Mouse (Mus musculus) limb, embryonic 14.5 days (tissue): Measurements from ENCODE around the gene Stoml3. TPM values are rescaled to one million over a fixed set of nuclear protein-coding genes. Genes with fewer than 3 reads are reported as not detected.

Source experiments
- ATAC-seq: fragments of 200-750 bp; cut with Nextera tagmentation; 2 replicates; pipeline ENCODE4 v1.8.0; 2017; ENCODE audit warnings: low read depth, moderate number of reproducible peaks, moderate TSS enrichment; ENCODE audit not compliant: low FRiP score
- DNase-seq: peaks from one replicate; pipeline ENCODE4 v3.0.0-alpha.2; 2015; ENCODE audit warnings: low spot score
- H3K27ac ChIP-seq: fragments of 300-500 bp; sonication (generic); replicated peaks from 2 replicates; pipeline ENCODE4 v1.5.1; 2014; ENCODE audit warnings: low read depth, mild to moderate bottlenecking, low read length, moderate library complexity, mixed read lengths
- H3K27me3 ChIP-seq: fragments of 300-500 bp; sonication (generic); 2 replicates; pipeline ENCODE4 v1.6.1; 2014; ENCODE audit warnings: low read length, mixed read lengths; ENCODE audit not compliant: control insufficient read depth, insufficient read depth
- H3K36me3 ChIP-seq: fragments of 300-500 bp; sonication (generic); 2 replicates; pipeline ENCODE4 v1.6.1; 2014; ENCODE audit warnings: mild to moderate bottlenecking, low read length, moderate library complexity, mixed read lengths; ENCODE audit not compliant: control insufficient read depth, insufficient read depth
- H3K4me1 ChIP-seq: fragments of 300-500 bp; sonication (generic); 2 replicates; pipeline ENCODE4 v1.6.1; 2014; ENCODE audit warnings: antibody characterized with exemption, low read length, mixed read lengths; ENCODE audit not compliant: control insufficient read depth, insufficient read depth
- H3K4me2 ChIP-seq: fragments of 300-500 bp; sonication (generic); replicated peaks from 2 replicates; pipeline ENCODE4 v1.6.1; 2014; ENCODE audit warnings: low read depth, mild to moderate bottlenecking, low read length, moderate library complexity; ENCODE audit not compliant: severe bottlenecking
- H3K4me3 ChIP-seq: fragments of 300-500 bp; sonication (generic); replicated peaks from 2 replicates; pipeline ENCODE4 v1.5.1; 2014; ENCODE audit warnings: low read length
- H3K9ac ChIP-seq: fragments of 300-500 bp; sonication (generic); 2 replicates; pipeline ENCODE4 v1.6.1; 2014; ENCODE audit warnings: mild to moderate bottlenecking, low read depth, low read length, moderate library complexity; ENCODE audit not compliant: severe bottlenecking
- H3K9me3 ChIP-seq: fragments of 300-500 bp; sonication (generic); 2 replicates; pipeline ENCODE4 v1.6.1; 2016; ENCODE audit warnings: low read length; ENCODE audit not compliant: control insufficient read depth
- POLR2A ChIP-seq: fragments of 200-500 bp; IDR thresholded peaks from 2 replicates; pipeline ENCODE4 v1.8.0; 2012; ENCODE audit warnings: inconsistent platforms, mild to moderate bottlenecking, moderate library complexity, borderline replicate concordance; ENCODE audit not compliant: insufficient read depth, insufficient read length; ENCODE audit errors: extremely low read depth
- WGBS: fragments of 180-500 bp; shearing (Covaris S2); extraction: QIAGEN DNeasy Blood & Tissue Kit; methylation state at CpG from one replicate; pipeline ENCODE4 v1.1.7; 2014; 5-methylcytosine and 5-hydroxymethylcytosine counted together
- polyA plus RNA-seq, 2 experiments: library from polyadenylated mRNA; depleted of rRNA in 1 of 2; stranded (reverse) in 1 of 2; unstranded in 1 of 2; fragments of >200 nt; fragmentation: Nextera tagmentation in 1 of 2; extraction: Ambion mirVana in 1 of 2; gene quantifications; 2 replicates each; pipeline versions ENCODE4 v1.2.1 to v1.2.3; 2012 to 2014

The Stoml3 gene
- polyA plus RNA-seq (2012; rRNA removed) (0.03 and 0.05 TPM in 2 replicates), polyA plus RNA-seq (2014; fragmentation: Nextera tagmentation; extraction: Ambion mirVana) (0.14 TPM in 1 of 2 replicates, not detected in the other)

GRCm38 (mm10) chr3:53488353-53488752 lies at the start of gene Stoml3:
TSS of gene Stoml3 (plus strand) at chr3:53488653.
- H3K4me3 ChIP-seq, result no peak within 1 kb of the TSS
- no peak for TF ChIP-seq POLR2A
- no peak within 1 kb of the TSS for H3K4me2 ChIP-seq
- no peaks in the 10 kb centered on the region for H3K4me1 ChIP-seq
- no peaks in the 10 kb centered on the region for H3K9me3 ChIP-seq
- H3K9ac ChIP-seq, result no peak within 1 kb of the TSS
- H3K27ac ChIP-seq, result no peak within 1 kb of the TSS
- H3K36me3 ChIP-seq, result no peaks in the 10 kb centered on the region
- no peak for DNase-seq
- ATAC-seq, result no peak
- H3K27me3 ChIP-seq, result no peaks in the 10 kb centered on the region
- WGBS, result 66% methylated on average over 6 of the region's 6 CpGs

- no peak for TF ChIP-seq POLR2A
- ATAC-seq (no peak), DNase-seq (no peak)
- no peak overlapping the region for H3K4me3 ChIP-seq
- H3K9me3 ChIP-seq, result no peaks in the 10 kb centered on the region
- no peak overlapping the region for H3K27ac ChIP-seq
- H3K9ac ChIP-seq, result no peak overlapping the region
- H3K36me3 ChIP-seq, result peaks cover 6% of the 10 kb centered on the region
- H3K4me1 ChIP-seq, result no peaks in the 10 kb centered on the region
- H3K4me2 ChIP-seq, result no peak overlapping the region
- H3K27me3 ChIP-seq, result no peaks in the 10 kb centered on the region
- 81% methylated on average over 5 of the region's 5 CpGs for WGBS
Measured at GRCm38 (mm10) chr3:53445540-53445939, 42.9 kb upstream of the Stoml3 start.

GRCm38 (mm10) chr3:53446801-53447200 lies 41.7 kb upstream of the Stoml3 start:
- no peaks in the 10 kb centered on the region for H3K27me3 ChIP-seq
- no peak for ATAC-seq
- no peak for DNase-seq
- no peak overlapping the region for H3K4me2 ChIP-seq
- peaks cover 17% of the 10 kb centered on the region for H3K36me3 ChIP-seq
- no peak for TF ChIP-seq POLR2A
- no peaks in the 10 kb centered on the region for H3K4me1 ChIP-seq
- H3K4me3 ChIP-seq, result no peak overlapping the region
- no peak overlapping the region for H3K9ac ChIP-seq
- no peak overlapping the region for H3K27ac ChIP-seq
- 93% methylated on average over 3 of the region's 3 CpGs for WGBS
- H3K9me3 ChIP-seq, result no peaks in the 10 kb centered on the region

- H3K9ac ChIP-seq, result no peak overlapping the region
- no peak for TF ChIP-seq POLR2A
Measured at GRCm38 (mm10) chr3:53448208-53448607, 40.2 kb upstream of the Stoml3 start.

DNA sequence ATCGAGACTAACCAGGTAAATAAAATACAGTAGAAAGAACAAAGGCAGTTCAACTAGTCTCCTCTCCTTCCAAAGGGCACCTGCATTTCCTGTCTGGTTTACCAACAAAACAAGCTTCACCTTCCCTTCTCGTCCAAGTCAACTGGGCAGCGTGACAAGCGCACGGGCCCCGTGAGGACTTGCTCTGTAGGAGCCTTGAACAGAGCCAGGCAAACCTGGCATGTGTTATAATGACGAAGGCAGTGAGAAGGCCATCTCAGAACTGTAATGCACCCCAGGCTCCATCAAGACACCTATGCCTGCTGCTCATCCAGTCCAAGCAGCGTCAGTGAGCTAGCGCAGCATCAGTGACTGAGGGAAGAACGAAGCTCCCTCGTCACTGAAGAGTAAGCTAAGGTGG lies 37.8 kb upstream of the Stoml3 start:
- no peak for ATAC-seq
- Histone ChIP-seq H3K4me3 (no peak overlapping the region), H3K9me3 (no peaks in the 10 kb centered on the region), H3K27me3 (no peaks in the 10 kb centered on the region), H3K36me3 (peaks cover 53% of the 10 kb centered on the region), H3K27ac (no peak overlapping the region), H3K9ac (no peak overlapping the region), H3K4me2 (no peak overlapping the region), H3K4me1 (no peaks in the 10 kb centered on the region)
- DNase-seq, result no peak
- WGBS, result 92% methylated on average over 11 of the region's 11 CpGs
- TF ChIP-seq POLR2A, result no peak

More at GRCm38 (mm10) chr3:53448208-53448607, 40.2 kb upstream of the Stoml3 start:
- 24% methylated on average over 2 of the region's 2 CpGs for WGBS
- Histone ChIP-seq H3K27ac (no peak overlapping the region), H3K4me2 (no peak overlapping the region), H3K36me3 (peaks cover 30% of the 10 kb centered on the region), H3K4me3 (no peak overlapping the region), H3K4me1 (no peaks in the 10 kb centered on the region), H3K9me3 (no peaks in the 10 kb centered on the region), H3K27me3 (no peaks in the 10 kb centered on the region)
- ATAC-seq (peak; percentile 82), DNase-seq (peak; percentile 99)

GRCm38 (mm10) chr3:53452351-53452750 lies 36.1 kb upstream of the Stoml3 start:
- 93% methylated on average over 10 of the region's 10 CpGs for WGBS
- Histone ChIP-seq H3K36me3 (peaks cover 68% of the 10 kb centered on the region), H3K27me3 (no peaks in the 10 kb centered on the region), H3K4me2 (no peak overlapping the region), H3K27ac (no peak overlapping the region), H3K9ac (no peak overlapping the region), H3K4me3 (no peak overlapping the region), H3K4me1 (no peaks in the 10 kb centered on the region), H3K9me3 (no peaks in the 10 kb centered on the region)
- no peak for DNase-seq
- no peak for ATAC-seq
- no peak for TF ChIP-seq POLR2A
